Mouse (Mus musculus) hindbrain, embryonic 12.5 days (tissue): Measurements from ENCODE around the gene Hormad2. TPM values are rescaled to one million over a fixed set of nuclear protein-coding genes. Genes with fewer than 3 reads are reported as not detected.

Source experiments
- ATAC-seq: fragments of 200-750 bp; cut with Nextera tagmentation; 2 replicates; pipeline ENCODE4 v1.8.0; 2017; ENCODE audit warnings: moderate TSS enrichment; ENCODE audit not compliant: low FRiP score
- H3K27ac ChIP-seq: fragments of 300-500 bp; sonication (generic); 2 replicates; pipeline ENCODE4 v1.5.1; 2016; ENCODE audit warnings: mild to moderate bottlenecking
- H3K27me3 ChIP-seq: fragments of 300-500 bp; sonication (generic); 2 replicates; pipeline ENCODE4 v1.6.1; 2016; ENCODE audit warnings: mild to moderate bottlenecking
- H3K36me3 ChIP-seq: fragments of 300-500 bp; sonication (generic); 2 replicates; pipeline ENCODE4 v1.6.1; 2016; ENCODE audit warnings: mild to moderate bottlenecking
- H3K4me1 ChIP-seq: fragments of 300-500 bp; sonication (generic); 2 replicates; pipeline ENCODE4 v1.6.1; 2016
- H3K4me2 ChIP-seq: fragments of 300-500 bp; sonication (generic); replicated peaks from 2 replicates; pipeline ENCODE4 v1.6.1; 2016; ENCODE audit warnings: mild to moderate bottlenecking
- H3K4me3 ChIP-seq: fragments of 300-500 bp; sonication (generic); 2 replicates; pipeline ENCODE4 v1.5.1; 2016; ENCODE audit warnings: mild to moderate bottlenecking
- H3K9ac ChIP-seq: fragments of 300-500 bp; sonication (generic); 2 replicates; pipeline ENCODE4 v1.6.1; 2016; ENCODE audit warnings: mild to moderate bottlenecking, moderate library complexity
- H3K9me3 ChIP-seq: fragments of 300-500 bp; sonication (generic); replicated peaks from 2 replicates; pipeline ENCODE4 v1.6.1; 2016; ENCODE audit warnings: mild to moderate bottlenecking
- WGBS: fragments of 180-500 bp; shearing (Covaris S2); methylation state at CpG from one replicate; pipeline ENCODE4 v1.1.7; 2016; 5-methylcytosine and 5-hydroxymethylcytosine counted together
- polyA plus RNA-seq: library from polyadenylated mRNA; unstranded; fragments of >200 nt; fragmentation: Nextera tagmentation; extraction: Ambion mirVana; gene quantifications from 2 replicates; pipeline ENCODE4 v1.2.1, GENCODE M21; 2016

The Hormad2 gene
- polyA plus RNA-seq, 1 experiment from 2014 or later, result 0.10 TPM

- H3K9me3 ChIP-seq, result no peaks in the 10 kb centered on the region
- no peaks in the 10 kb centered on the region for H3K27me3 ChIP-seq
- no peak overlapping the region for H3K4me2 ChIP-seq
- no peak overlapping the region for H3K4me3 ChIP-seq
- no peak for ATAC-seq
- no peaks in the 10 kb centered on the region for H3K4me1 ChIP-seq
- 15% methylated on average over 2 of the region's 2 CpGs for WGBS
- H3K36me3 ChIP-seq, result no peaks in the 10 kb centered on the region
- H3K27ac ChIP-seq, result no peak overlapping the region
- H3K9ac ChIP-seq, result no peak overlapping the region
These were observed 52.9 kb downstream of the Hormad2 start for GRCm38 (mm10) chr11:4388018-4388417.

- H3K4me1 ChIP-seq, result no peaks in the 10 kb centered on the region
- ATAC-seq, result no peak
- no peaks in the 10 kb centered on the region for H3K27me3 ChIP-seq
- H3K4me3 ChIP-seq, result no peak overlapping the region
- WGBS, result 90% methylated on average over 7 of the region's 7 CpGs
- H3K27ac ChIP-seq, result no peak overlapping the region
- no peak overlapping the region for H3K9ac ChIP-seq
- H3K36me3 ChIP-seq, result no peaks in the 10 kb centered on the region
- H3K4me2 ChIP-seq, result no peak overlapping the region
- no peaks in the 10 kb centered on the region for H3K9me3 ChIP-seq
These were observed 58.6 kb downstream of the Hormad2 start for GRCm38 (mm10) chr11:4382321-4382720.

DNA sequence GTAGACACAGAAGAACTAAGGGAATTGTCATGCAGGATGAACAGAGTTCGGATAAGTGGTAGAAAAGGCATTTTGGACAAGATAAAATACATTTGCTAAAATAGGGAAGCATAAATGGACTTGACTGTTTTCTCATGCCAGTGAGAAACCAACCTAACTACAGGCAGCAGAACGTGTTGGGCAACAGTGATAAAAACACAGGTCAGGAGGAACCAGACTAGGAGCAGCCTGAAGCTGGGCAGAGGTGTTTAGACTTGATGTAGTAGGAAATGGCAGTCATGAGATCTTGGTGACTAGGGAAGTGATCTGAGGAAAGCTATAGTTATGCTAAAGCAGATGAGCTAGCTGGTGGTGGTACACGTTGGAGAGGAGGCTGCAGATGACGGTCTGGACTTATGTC lies 61.0 kb downstream of the Hormad2 start:
- no peak for ATAC-seq
- 81% methylated on average over 4 of the region's 4 CpGs for WGBS

GRCm38 (mm10) chr11:4366389-4366788 lies 74.5 kb downstream of the Hormad2 start:
- WGBS, result 82% methylated on average over 4 of the region's 4 CpGs
- Histone ChIP-seq H3K27ac (no peak overlapping the region), H3K9me3 (no peaks in the 10 kb centered on the region), H3K4me3 (no peak overlapping the region), H3K27me3 (no peaks in the 10 kb centered on the region), H3K36me3 (no peaks in the 10 kb centered on the region), H3K4me1 (no peaks in the 10 kb centered on the region), H3K4me2 (no peak overlapping the region), H3K9ac (no peak overlapping the region)
- ATAC-seq, result no peak

More for the DNA sequence above, 61.0 kb downstream of the Hormad2 start:
- Histone ChIP-seq H3K27ac (no peak overlapping the region), H3K4me1 (no peaks in the 10 kb centered on the region), H3K27me3 (no peaks in the 10 kb centered on the region), H3K4me3 (no peak overlapping the region), H3K9me3 (no peaks in the 10 kb centered on the region), H3K9ac (no peak overlapping the region), H3K36me3 (no peaks in the 10 kb centered on the region), H3K4me2 (no peak overlapping the region)

- no peak overlapping the region for H3K27ac ChIP-seq
These were observed 85.5 kb downstream of the Hormad2 start for GRCm38 (mm10) chr11:4355430-4355829.

DNA sequence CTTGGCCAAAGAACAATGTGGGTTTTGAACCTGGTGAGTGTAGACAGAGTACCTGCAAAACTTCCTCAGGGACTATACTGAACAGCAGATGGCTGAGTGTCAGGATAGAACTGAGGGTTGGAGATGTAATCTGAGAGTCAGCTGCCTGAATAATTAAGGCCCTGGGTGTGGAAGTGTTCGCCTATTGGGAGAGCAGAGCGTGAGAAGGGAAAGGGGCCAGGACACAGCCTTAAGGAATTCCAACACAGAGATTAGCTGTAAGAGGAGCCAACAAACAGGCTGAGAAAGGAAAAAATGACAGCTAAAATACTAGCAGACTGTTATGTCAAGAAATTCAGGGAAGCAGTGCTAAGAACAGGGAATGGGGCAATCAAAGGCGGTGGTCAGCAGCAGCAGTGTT lies 88.3 kb downstream of the Hormad2 start:
- Histone ChIP-seq H3K27ac (no peak overlapping the region), H3K36me3 (no peaks in the 10 kb centered on the region), H3K4me2 (no peak overlapping the region), H3K9ac (no peak overlapping the region), H3K4me3 (no peak overlapping the region), H3K4me1 (no peaks in the 10 kb centered on the region), H3K9me3 (no peaks in the 10 kb centered on the region), H3K27me3 (no peaks in the 10 kb centered on the region)
- no peak for ATAC-seq
- WGBS, result 69% methylated on average over 3 of the region's 3 CpGs

More at GRCm38 (mm10) chr11:4355430-4355829, 85.5 kb downstream of the Hormad2 start:
- no peaks in the 10 kb centered on the region for H3K4me1 ChIP-seq
- H3K9me3 ChIP-seq, result no peaks in the 10 kb centered on the region; the same call in 1 of the 2 replicates
- H3K36me3 ChIP-seq, result no peaks in the 10 kb centered on the region
- H3K4me3 ChIP-seq, result no peak overlapping the region
- H3K27me3 ChIP-seq, result no peaks in the 10 kb centered on the region
- WGBS, result 60% methylated on average over 5 of the region's 5 CpGs
- no peak overlapping the region for H3K9ac ChIP-seq
- H3K4me2 ChIP-seq, result no peak overlapping the region
- ATAC-seq, result no peak

- Histone ChIP-seq H3K27ac (no peak overlapping the region), H3K27me3 (no peaks in the 10 kb centered on the region), H3K4me1 (no peaks in the 10 kb centered on the region), H3K9me3 (no peaks in the 10 kb centered on the region), H3K4me2 (no peak overlapping the region), H3K36me3 (no peaks in the 10 kb centered on the region), H3K9ac (no peak overlapping the region), H3K4me3 (no peak overlapping the region)
- 44% methylated on average over 4 of the region's 4 CpGs for WGBS
- ATAC-seq, result no peak
These were observed 97.0 kb downstream of the Hormad2 start for GRCm38 (mm10) chr11:4343926-4344325.

GRCm38 (mm10) chr11:4342027-4342426 lies 98.9 kb downstream of the Hormad2 start:
- no peak overlapping the region for H3K9ac ChIP-seq
- no peak overlapping the region for H3K4me3 ChIP-seq
- 63% methylated on average over 7 of the region's 7 CpGs for WGBS
- no peak for ATAC-seq
- no peaks in the 10 kb centered on the region for H3K36me3 ChIP-seq
- H3K4me2 ChIP-seq, result no peak overlapping the region
- no peaks in the 10 kb centered on the region for H3K27me3 ChIP-seq
- H3K27ac ChIP-seq, result no peak overlapping the region
- H3K9me3 ChIP-seq, result no peaks in the 10 kb centered on the region
- no peaks in the 10 kb centered on the region for H3K4me1 ChIP-seq

DNA sequence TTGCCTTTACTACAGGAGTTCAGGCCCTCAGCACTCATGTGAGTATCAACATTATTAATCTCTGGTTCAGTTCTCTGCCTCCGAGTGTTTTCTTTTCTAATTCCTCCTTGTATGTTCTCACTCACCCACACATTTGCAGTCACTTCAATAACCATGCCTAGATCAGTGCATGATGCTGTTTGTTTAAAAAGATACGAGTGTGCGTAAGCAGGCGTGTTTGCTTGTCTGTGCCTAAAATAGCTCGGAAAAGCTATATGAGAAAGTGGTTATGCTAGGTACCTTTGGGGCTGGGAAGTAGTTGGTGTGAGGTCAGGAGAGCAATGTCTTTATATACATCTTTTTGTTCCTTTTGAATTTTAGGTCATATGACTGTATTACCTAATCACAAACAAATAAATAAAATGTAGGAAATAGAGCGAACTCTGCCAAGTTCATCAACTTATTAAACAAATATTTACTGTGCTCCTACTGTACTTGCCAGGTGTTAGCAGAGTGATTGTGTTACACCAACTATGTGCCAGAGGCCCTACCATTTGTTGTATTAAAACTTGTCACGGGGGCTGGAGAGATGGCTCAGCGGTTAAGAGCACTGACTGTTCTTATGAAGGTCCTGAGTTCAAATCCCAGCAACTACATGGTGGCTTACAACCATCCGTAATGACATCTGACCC lies 100.7 kb downstream of the Hormad2 start:
- WGBS, result 91% methylated on average over 9 of the region's 9 CpGs
- ATAC-seq, result no peak

GRCm38 (mm10) chr11:4339275-4339674 lies 101.6 kb downstream of the Hormad2 start:
- WGBS, result 93% methylated on average over 1 of the region's 1 CpGs
- peaks cover 2% of the 10 kb centered on the region; the same call in 1 of the 2 replicates for H3K4me1 ChIP-seq
- H3K9me3 ChIP-seq, result no peaks in the 10 kb centered on the region
- ATAC-seq, result no peak
- H3K4me2 ChIP-seq, result no peak overlapping the region
- H3K36me3 ChIP-seq, result no peaks in the 10 kb centered on the region
- no peaks in the 10 kb centered on the region for H3K27me3 ChIP-seq
- H3K27ac ChIP-seq, result no peak overlapping the region
- H3K9ac ChIP-seq, result no peak overlapping the region
- no peak overlapping the region for H3K4me3 ChIP-seq

More for the DNA sequence above, 100.7 kb downstream of the Hormad2 start:
- H3K36me3 ChIP-seq, result no peaks in the 10 kb centered on the region
- no peak overlapping the region for H3K9ac ChIP-seq
- no peak overlapping the region for H3K27ac ChIP-seq
- H3K4me2 ChIP-seq, result no peak overlapping the region
- H3K9me3 ChIP-seq, result no peaks in the 10 kb centered on the region
- no peaks in the 10 kb centered on the region for H3K4me1 ChIP-seq
- H3K27me3 ChIP-seq, result no peaks in the 10 kb centered on the region
- no peak overlapping the region for H3K4me3 ChIP-seq

DNA sequence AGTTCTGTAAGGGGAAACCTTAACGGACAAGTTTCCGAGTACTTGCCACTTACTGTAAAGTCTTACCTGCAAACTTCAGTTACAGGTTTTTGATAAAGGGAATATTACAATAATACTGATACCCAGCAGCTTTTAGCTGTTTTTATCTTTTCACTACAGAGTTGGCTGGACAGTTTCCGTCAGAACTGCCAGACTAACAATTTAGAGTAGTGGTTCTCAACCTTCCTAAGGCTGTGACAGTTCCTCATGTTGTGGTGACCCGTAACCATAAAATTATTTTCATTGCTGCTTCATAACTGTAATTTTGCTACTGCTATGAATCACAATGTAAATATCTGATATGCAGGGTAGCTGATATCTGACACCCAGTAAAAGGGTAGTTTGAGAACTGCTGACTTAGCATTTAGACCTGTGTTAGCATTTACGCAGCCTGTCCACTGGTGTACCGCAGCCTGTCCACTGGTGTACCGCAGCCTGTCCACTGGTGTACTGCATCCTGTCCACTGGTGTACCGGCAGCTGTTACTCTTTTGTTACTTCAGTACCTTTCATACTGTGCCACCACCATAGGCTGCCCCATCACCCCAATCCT lies 104.1 kb downstream of the Hormad2 start:
- H3K27ac ChIP-seq, result no peak overlapping the region
- H3K9me3 ChIP-seq, result no peaks in the 10 kb centered on the region
- H3K36me3 ChIP-seq, result no peaks in the 10 kb centered on the region
- no peaks in the 10 kb centered on the region for H3K27me3 ChIP-seq
- H3K4me2 ChIP-seq, result no peak overlapping the region
- H3K4me1 ChIP-seq, result peaks cover 3% of the 10 kb centered on the region; the same call in 1 of the 2 replicates
- ATAC-seq, result no peak
- H3K4me3 ChIP-seq, result no peak overlapping the region
- WGBS, result 84% methylated on average over 8 of the region's 8 CpGs
- no peak overlapping the region for H3K9ac ChIP-seq

GRCm38 (mm10) chr11:4335810-4336692 lies 104.9 kb downstream of the Hormad2 start:
- Histone ChIP-seq H3K27ac (no peak overlapping the region), H3K4me3 (no peak overlapping the region), H3K4me2 (no peak overlapping the region), H3K9ac (no peak overlapping the region), H3K9me3 (no peaks in the 10 kb centered on the region), H3K4me1 (peaks cover 3% of the 10 kb centered on the region; the same call in 1 of the 2 replicates), H3K36me3 (no peaks in the 10 kb centered on the region), H3K27me3 (no peaks in the 10 kb centered on the region)
- 64% methylated on average over 10 of the region's 10 CpGs for WGBS
- no peak for ATAC-seq
